Mouse (Mus musculus) embryonic fibroblast, embryonic 13.5 days (primary cell): ENCODE results near the gene Cops9.

ENCODE experiments used
- CTCF ChIP-seq: IDR thresholded peaks from 2 replicates; pipeline ENCODE4 v1.5.1; 2011; ENCODE audit warnings: mild to moderate bottlenecking, control low read depth, low read length, moderate library complexity, borderline replicate concordance; ENCODE audit not compliant: insufficient read depth
- POLR2A ChIP-seq: IDR thresholded peaks from 2 replicates; pipeline ENCODE4 v1.6.1; 2011; ENCODE audit warnings: low read depth, mild to moderate bottlenecking, control low read depth, low read length, moderate library complexity

DNA sequence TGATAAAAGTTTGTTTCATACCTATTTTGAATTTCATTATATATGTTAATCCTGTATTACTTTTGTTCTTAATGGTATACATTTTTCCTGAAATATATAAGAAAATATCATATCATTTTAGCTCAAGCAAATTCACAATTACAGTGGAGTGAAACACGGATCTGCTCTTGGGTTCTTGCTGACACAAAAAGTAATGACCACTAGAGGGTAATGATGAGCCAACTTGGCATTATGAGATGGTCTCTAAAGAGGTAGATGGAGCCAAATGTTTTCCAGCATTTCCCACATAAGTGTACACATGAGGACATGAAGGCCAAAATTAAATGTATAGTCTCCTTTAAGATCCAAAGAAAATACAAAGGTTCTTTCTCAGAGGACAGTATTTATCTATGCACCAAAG lies 27.3 kb downstream of the Cops9 start:
- no peak for TF ChIP-seq CTCF
- TF ChIP-seq POLR2A: no peak
